Mouse (Mus musculus) cortical plate, adult 2 months (tissue): Measurements from ENCODE around the gene Acan.
A peak's percentile ranks its signal among the peaks of the same experiment; 100 is the strongest.

Experiments used
- CTCF ChIP-seq: fragments of 200-500 bp; IDR thresholded peaks from 2 replicates; pipeline ENCODE4 v1.5.1; 2011; ENCODE audit warnings: mild to moderate bottlenecking, control low read depth, low read length; ENCODE audit not compliant: insufficient read depth; ENCODE audit errors: extremely low read depth
- POLR2A ChIP-seq: fragments of 200-500 bp; IDR thresholded peaks from 2 replicates; pipeline ENCODE4 v1.6.1; 2011; ENCODE audit warnings: mild to moderate bottlenecking, low read length, control low read depth; ENCODE audit not compliant: insufficient read depth; ENCODE audit errors: extremely low read depth

DNA sequence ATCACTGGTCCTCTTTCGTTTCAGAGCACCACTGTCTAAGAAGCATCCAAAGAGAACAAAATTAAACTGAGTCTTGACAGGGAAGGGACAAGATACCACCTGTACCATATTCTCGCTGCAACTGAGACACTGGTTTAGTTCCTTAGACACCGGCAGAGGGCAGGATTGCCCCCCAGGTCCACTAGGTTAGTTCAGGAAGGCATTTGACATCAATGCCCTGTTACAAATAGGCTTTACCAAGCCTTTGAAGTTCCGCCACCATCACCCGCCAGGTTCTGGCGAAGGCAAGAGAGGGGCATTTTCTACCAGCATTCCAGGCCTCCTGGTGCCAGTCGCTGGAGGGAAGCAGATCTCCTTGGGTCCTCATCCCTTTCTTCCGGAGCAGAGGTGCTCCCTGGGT, 76.6 kb downstream of the Acan start:
- peak; percentile 27; the same call in 1 of the 2 replicates for TF ChIP-seq CTCF
- TF ChIP-seq POLR2A: no peak
